Mouse (Mus musculus): ENCODE results near the gene 2310034G01Rik. TPM values are rescaled to one million over a fixed set of nuclear protein-coding genes. Genes with fewer than 3 reads are reported as not detected.

The 2310034G01Rik gene
- polyA plus RNA-seq, 1 experiment from 2014 or later = 2.2 TPM

DNA sequence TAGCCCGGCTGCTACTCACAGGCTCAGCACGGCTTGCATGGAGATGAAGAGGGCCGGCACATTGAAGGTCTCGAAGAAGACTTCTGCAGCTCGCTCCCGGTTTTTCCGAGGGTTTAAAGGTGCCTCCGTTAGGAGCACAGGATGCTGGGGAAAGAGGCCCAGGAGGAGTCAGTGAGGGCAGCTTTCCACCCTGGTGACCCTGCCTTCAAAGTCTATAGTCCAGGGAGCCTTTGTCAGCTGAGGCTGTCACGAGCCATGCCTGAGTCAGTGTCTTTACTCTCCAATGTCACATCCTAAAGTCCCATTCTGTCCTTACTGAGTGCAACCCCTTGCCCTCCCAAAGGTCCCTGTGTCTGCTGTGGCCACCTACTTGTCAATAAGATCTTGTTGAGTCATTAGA, 32.2 kb upstream of the 2310034G01Rik start:
- H3K4me2 ChIP-seq = no peak overlapping the region
- H3K9me3 ChIP-seq (replicated peaks) = no peaks in the 10 kb centered on the region
- H3K36me3 ChIP-seq (ENCODE audit: poor library complexity, severe bottlenecking) = peaks cover 93% of the 10 kb centered on the region
- H3K27ac ChIP-seq = no peak overlapping the region
- no peaks in the 10 kb centered on the region for H3K27me3 ChIP-seq
- 89% methylated on average over 9 of the region's 9 CpGs for WGBS
- no peaks in the 10 kb centered on the region for H3K4me1 ChIP-seq
- no peak overlapping the region for H3K9ac ChIP-seq
- no peak overlapping the region for H3K4me3 ChIP-seq
- ATAC-seq = no peak

DNA sequence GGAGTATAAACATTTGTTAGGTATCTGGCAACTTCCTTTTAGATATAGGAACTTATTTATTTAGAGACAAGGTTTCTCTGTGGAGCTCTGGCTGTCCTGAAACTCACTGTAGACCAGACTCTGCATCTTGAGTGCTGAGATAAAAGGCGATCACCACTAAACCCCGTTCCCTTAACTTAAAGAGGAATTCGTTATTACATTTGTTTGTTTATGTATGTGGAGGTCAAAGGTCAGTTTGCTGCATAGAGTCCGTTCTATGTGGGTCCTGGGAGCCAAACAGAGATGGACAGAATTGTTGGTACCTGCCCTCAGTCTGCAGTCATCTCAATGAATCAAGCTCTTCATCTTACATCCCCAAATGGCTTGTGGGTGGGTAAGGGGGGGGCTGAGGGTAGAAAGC, 25.8 kb upstream of the 2310034G01Rik start:
- ATAC-seq = no peak
- Histone ChIP-seq H3K27ac (peak overlapping the region; percentile 27; the same call in 1 of the 2 replicates), H3K4me3 (no peak overlapping the region), H3K36me3 (ENCODE audit: poor library complexity, severe bottlenecking) (peaks cover 54% of the 10 kb centered on the region), H3K9ac (no peak overlapping the region), H3K27me3 (no peaks in the 10 kb centered on the region), H3K4me2 (no peak overlapping the region), H3K9me3 (replicated peaks) (no peaks in the 10 kb centered on the region), H3K4me1 (0 out of 2 replicates have a peak, but pooled peaks cover 7% of the 10 kb centered on the region)
- 73% methylated on average over 4 of the region's 4 CpGs for WGBS

DNA sequence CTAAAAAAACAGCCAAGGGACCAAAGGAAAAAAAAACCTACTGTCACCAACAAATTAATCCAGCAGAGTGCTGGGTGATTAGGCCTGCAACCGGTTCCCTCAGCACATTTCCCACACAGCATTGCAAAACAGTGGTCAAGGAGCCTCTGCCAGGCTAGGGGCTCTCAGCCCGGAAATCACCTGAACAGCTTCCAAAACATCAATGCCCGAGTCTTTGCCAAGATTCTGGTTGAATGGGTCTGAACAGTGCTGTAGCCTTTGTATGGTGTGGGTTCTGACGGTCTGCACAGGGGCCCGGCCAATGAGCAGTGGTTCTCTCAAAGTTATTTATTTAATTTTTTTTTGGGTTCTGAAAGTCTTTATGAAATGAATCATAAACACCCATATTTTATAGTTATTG, 25.4 kb upstream of the 2310034G01Rik start:
- peaks cover 50% of the 10 kb centered on the region for H3K36me3 ChIP-seq (ENCODE audit: poor library complexity, severe bottlenecking)
- no peak overlapping the region for H3K4me3 ChIP-seq
- 41% methylated on average over 5 of the region's 5 CpGs for WGBS
- H3K27me3 ChIP-seq = no peaks in the 10 kb centered on the region
- no peaks in the 10 kb centered on the region for H3K9me3 ChIP-seq (replicated peaks)
- no peak overlapping the region for H3K9ac ChIP-seq
- no peak overlapping the region for H3K4me2 ChIP-seq
- H3K27ac ChIP-seq = 0 out of 2 replicates have a peak overlapping the region, but pooled peaks have one; percentile 21
- no peak for ATAC-seq
- H3K4me1 ChIP-seq = 0 out of 2 replicates have a peak, but pooled peaks cover 7% of the 10 kb centered on the region

GRCm38 (mm10) chr19:46374477-46375088, 24.5 kb upstream of the 2310034G01Rik start:
- Histone ChIP-seq H3K36me3 (ENCODE audit: poor library complexity, severe bottlenecking) (peaks cover 41% of the 10 kb centered on the region), H3K27me3 (no peaks in the 10 kb centered on the region), H3K9me3 (replicated peaks) (no peaks in the 10 kb centered on the region), H3K4me3 (no peak overlapping the region), H3K27ac (0 out of 2 replicates have a peak overlapping the region, but pooled peaks have one; percentile 27), H3K4me2 (no peak overlapping the region), H3K9ac (no peak overlapping the region), H3K4me1 (0 out of 2 replicates have a peak, but pooled peaks cover 7% of the 10 kb centered on the region)
- 50% methylated on average over 21 of the region's 21 CpGs for WGBS
- peak; percentile 62 for ATAC-seq

DNA sequence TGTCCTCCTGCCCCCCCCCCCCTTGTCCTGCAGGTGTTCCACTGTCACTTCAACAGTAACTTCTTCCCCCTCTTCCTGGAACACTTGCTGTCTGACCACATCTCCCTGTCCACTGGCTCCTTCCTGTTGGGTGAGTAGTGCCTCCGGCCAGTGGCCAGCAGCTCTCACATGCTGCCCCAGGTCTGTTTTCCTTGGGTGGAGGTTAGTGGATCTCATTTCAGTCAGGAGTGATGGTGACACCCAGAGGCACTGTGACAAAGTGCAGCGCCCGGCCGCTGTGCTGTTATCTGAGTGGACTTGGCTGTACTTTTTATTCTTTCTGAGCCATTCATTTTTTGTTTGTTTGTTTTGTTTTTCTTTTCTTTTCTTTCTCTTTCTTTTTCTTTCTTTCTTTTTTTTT, 19.1 kb upstream of the 2310034G01Rik start:
- Histone ChIP-seq H3K4me3 (no peak overlapping the region), H3K27me3 (no peaks in the 10 kb centered on the region), H3K9ac (no peak overlapping the region), H3K36me3 (ENCODE audit: poor library complexity, severe bottlenecking) (no peaks in the 10 kb centered on the region; the same call in 1 of the 2 replicates), H3K27ac (no peak overlapping the region), H3K4me1 (no peaks in the 10 kb centered on the region), H3K4me2 (no peak overlapping the region), H3K9me3 (replicated peaks) (no peaks in the 10 kb centered on the region)
- WGBS = 41% methylated on average over 4 of the region's 4 CpGs
- no peak for ATAC-seq

GRCm38 (mm10) chr19:46367798-46368590, 17.9 kb upstream of the 2310034G01Rik start:
- no peaks in the 10 kb centered on the region for H3K27me3 ChIP-seq
- H3K36me3 ChIP-seq (ENCODE audit: poor library complexity, severe bottlenecking) = no peaks in the 10 kb centered on the region; the same call in 1 of the 2 replicates
- H3K4me2 ChIP-seq = no peak overlapping the region
- WGBS = 85% methylated on average over 23 of the region's 23 CpGs
- H3K9me3 ChIP-seq (replicated peaks) = no peaks in the 10 kb centered on the region
- H3K4me1 ChIP-seq = no peaks in the 10 kb centered on the region
- H3K27ac ChIP-seq = no peak overlapping the region
- H3K4me3 ChIP-seq = no peak overlapping the region
- ATAC-seq = no peak
- H3K9ac ChIP-seq = no peak overlapping the region

DNA sequence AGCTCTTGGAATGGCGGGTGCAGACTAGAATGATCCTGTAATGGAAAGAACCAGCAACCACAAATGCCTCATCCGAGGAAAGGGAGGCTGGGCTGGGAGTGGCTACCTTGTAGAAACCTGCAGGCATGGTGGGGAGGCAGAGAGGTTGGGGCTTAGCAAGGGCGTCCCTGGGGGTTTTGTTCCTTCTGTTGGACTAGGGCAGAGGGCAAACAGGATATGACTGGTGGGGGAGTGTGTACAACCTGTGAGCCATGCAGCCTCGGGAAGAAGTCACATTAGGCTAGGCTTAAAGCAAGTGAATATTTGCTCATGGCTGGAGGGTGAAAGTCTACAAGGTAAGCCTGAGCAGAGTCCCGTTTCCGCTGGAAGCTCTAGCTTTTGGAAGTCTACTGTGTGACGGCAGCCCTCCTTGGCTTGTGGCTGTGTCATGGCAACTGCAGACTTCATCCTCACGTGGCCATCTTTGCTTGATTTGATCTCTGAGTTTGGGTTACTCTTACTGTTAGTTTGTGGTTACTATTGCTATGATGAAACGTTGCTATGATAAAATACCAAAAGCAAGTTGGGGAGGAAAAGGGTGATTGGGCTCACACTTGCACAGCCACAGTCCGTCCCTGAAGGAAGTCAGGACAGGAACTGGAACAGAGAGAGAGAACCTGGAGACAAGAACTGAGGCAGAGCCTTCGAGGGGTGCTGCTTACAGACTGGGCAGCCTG, 13.3 kb upstream of the 2310034G01Rik start:
- no peak overlapping the region for H3K9ac ChIP-seq
- H3K27me3 ChIP-seq = peaks cover under 1% of the 10 kb centered on the region
- H3K4me1 ChIP-seq = no peaks in the 10 kb centered on the region
- WGBS = 89% methylated on average over 11 of the region's 11 CpGs
- no peaks in the 10 kb centered on the region; the same call in 1 of the 2 replicates for H3K36me3 ChIP-seq (ENCODE audit: poor library complexity, severe bottlenecking)
- no peaks in the 10 kb centered on the region for H3K9me3 ChIP-seq (replicated peaks)
- no peak for ATAC-seq
- H3K27ac ChIP-seq = no peak overlapping the region
- no peak overlapping the region for H3K4me2 ChIP-seq
- no peak overlapping the region for H3K4me3 ChIP-seq

DNA sequence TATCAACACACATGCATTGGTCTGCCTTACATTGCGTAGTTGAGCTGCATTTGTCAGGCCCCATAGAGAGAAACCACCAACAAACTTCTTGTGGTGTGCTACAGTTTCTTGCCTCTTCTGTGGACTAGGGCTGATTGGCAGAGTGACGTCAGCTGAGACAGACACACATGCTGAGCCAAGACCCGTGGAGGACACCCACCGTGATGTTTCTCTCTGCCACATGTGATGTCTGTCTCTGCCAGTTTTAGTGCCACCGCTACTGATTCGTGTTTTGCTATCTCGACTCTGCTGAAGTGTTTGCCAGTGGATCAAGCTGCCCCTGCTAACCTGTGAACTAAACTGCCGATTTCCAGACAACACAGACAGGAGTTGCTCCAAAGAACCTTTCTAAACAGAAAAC, 12.0 kb upstream of the 2310034G01Rik start:
- peaks cover 8% of the 10 kb centered on the region; the same call in 1 of the 2 replicates for H3K4me1 ChIP-seq
- H3K4me3 ChIP-seq = no peak overlapping the region
- peaks cover 13% of the 10 kb centered on the region for H3K27me3 ChIP-seq
- no peak overlapping the region for H3K4me2 ChIP-seq
- no peak overlapping the region for H3K27ac ChIP-seq
- no peak for ATAC-seq
- 91% methylated on average over 8 of the region's 8 CpGs for WGBS
- H3K36me3 ChIP-seq (ENCODE audit: poor library complexity, severe bottlenecking) = no peaks in the 10 kb centered on the region
- no peaks in the 10 kb centered on the region for H3K9me3 ChIP-seq (replicated peaks)
- H3K9ac ChIP-seq = no peak overlapping the region

- WGBS = 54% methylated on average over 4 of the region's 4 CpGs
- H3K9ac ChIP-seq = no peak overlapping the region
- ATAC-seq = no peak
- no peak overlapping the region for H3K27ac ChIP-seq
- H3K27me3 ChIP-seq = peaks cover 13% of the 10 kb centered on the region
- peaks cover 10% of the 10 kb centered on the region; the same call in 1 of the 2 replicates for H3K4me1 ChIP-seq
- no peak overlapping the region for H3K4me2 ChIP-seq
- no peaks in the 10 kb centered on the region for H3K36me3 ChIP-seq (ENCODE audit: poor library complexity, severe bottlenecking)
- H3K4me3 ChIP-seq = no peak overlapping the region
- no peaks in the 10 kb centered on the region for H3K9me3 ChIP-seq (replicated peaks)
These were observed 8.3 kb upstream of the 2310034G01Rik start for GRCm38 (mm10) chr19:46358381-46358780.

GRCm38 (mm10) chr19:46357344-46358280, 7.5 kb upstream of the 2310034G01Rik start:
- WGBS = 20% methylated on average over 25 of the region's 25 CpGs
- ATAC-seq = no peak
- peak overlapping the region; percentile 49 for H3K4me3 ChIP-seq

DNA sequence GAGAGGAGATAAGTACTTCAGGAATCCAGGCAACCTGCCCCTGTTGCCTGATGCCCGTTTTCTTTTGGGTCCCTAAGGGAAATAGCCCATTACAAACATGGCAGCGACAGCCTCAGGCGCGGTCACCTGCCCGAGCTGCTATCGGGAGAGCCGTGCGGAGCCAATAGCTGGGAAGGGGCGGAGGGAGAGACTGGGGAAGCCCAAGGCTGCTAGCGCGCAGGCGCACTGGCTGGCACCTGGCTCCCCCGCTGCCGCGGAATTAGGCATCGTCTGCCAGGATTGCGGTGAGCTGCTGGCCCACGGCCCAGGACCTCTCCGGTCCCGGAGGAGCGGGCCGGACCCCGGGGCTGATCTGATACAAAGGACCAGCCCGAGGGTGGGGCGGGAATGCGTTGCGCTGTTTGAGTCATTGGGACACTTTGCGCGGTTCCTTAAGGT, 6.6 kb upstream of the 2310034G01Rik start:
- under 1% methylated on average over 29 of the region's 29 CpGs for WGBS
- Histone ChIP-seq H3K9me3 (replicated peaks) (no peaks in the 10 kb centered on the region), H3K27ac (no peak overlapping the region), H3K9ac (peak overlapping the region; percentile 70), H3K4me1 (peaks cover 10% of the 10 kb centered on the region; the same call in 1 of the 2 replicates), H3K36me3 (ENCODE audit: poor library complexity, severe bottlenecking) (no peaks in the 10 kb centered on the region), H3K4me3 (peak overlapping the region; percentile 49), H3K4me2 (peak overlapping the region; percentile 72), H3K27me3 (peaks cover 13% of the 10 kb centered on the region)
- peak; percentile 95 for ATAC-seq

More at GRCm38 (mm10) chr19:46357344-46358280, 7.5 kb upstream of the 2310034G01Rik start:
- Histone ChIP-seq H3K4me1 (peaks cover 10% of the 10 kb centered on the region; the same call in 1 of the 2 replicates), H3K4me2 (peak overlapping the region; percentile 72), H3K27me3 (peaks cover 13% of the 10 kb centered on the region), H3K9ac (peak overlapping the region; percentile 70), H3K36me3 (ENCODE audit: poor library complexity, severe bottlenecking) (no peaks in the 10 kb centered on the region), H3K9me3 (replicated peaks) (no peaks in the 10 kb centered on the region), H3K27ac (no peak overlapping the region)

All from forebrain, embryonic 13.5 days (tissue).